Mouse (Mus musculus) CH12.LX (cell line): ENCODE measurements around the gene Camta1. TPM values are rescaled to one million over a fixed set of nuclear protein-coding genes. Genes with fewer than 3 reads are reported as not detected.

Source experiments
- DNase-seq: peaks from one replicate; pipeline ENCODE4 v3.0.0-alpha.2; 2013; ENCODE audit errors: extremely low read depth
- H3K27ac ChIP-seq: 2 replicates; pipeline ENCODE4 v1.5.1; 2012; ENCODE audit warnings: low read depth, mild to moderate bottlenecking, control low read depth, moderate library complexity; ENCODE audit not compliant: insufficient read depth
- H3K27me3 ChIP-seq: replicated peaks from 2 replicates; pipeline ENCODE3; 2012; ENCODE audit warnings: inconsistent platforms
- H3K36me3 ChIP-seq, 2 experiments: replicated peaks in 1 of 2; 2 replicates each; pipeline versions ENCODE3 to v1.6.1; 2012; ENCODE audit warnings: inconsistent platforms in 1 of 2, low read length in 1 of 2, mild to moderate bottlenecking in 1 of 2, mixed read lengths in 1 of 2, moderate library complexity in 1 of 2; ENCODE audit not compliant: control insufficient read depth in 1 of 2, insufficient read depth in 1 of 2
- H3K4me1 ChIP-seq, 2 experiments: 2 replicates each; pipeline ENCODE4 v1.6.1; 2012; ENCODE audit warnings: inconsistent platforms in 1 of 2, moderate library complexity in 1 of 2; ENCODE audit not compliant: insufficient read depth in 2 of 2, control insufficient read depth in 1 of 2
- H3K4me2 ChIP-seq: 2 replicates; pipeline ENCODE4 v1.6.1; 2012; ENCODE audit warnings: low read depth, mild to moderate bottlenecking, control low read depth; ENCODE audit not compliant: poor library complexity, insufficient read depth, severe bottlenecking
- H3K4me3 ChIP-seq, 3 experiments: fragments of 150-350 bp in 1 of 3; sonication (generic) in 1 of 3; replicated peaks in 1 of 3; 2 replicates each; pipeline versions ENCODE3 to v1.5.1; 2011 to 2012; ENCODE audit warnings: low read depth in 2 of 3, low read length in 2 of 3, mild to moderate bottlenecking in 2 of 3, moderate library complexity in 2 of 3, control low read depth in 1 of 3, improper control_type of control experiment in 1 of 3, inconsistent platforms in 1 of 3, mixed read lengths in 1 of 3; ENCODE audit not compliant: poor library complexity in 1 of 3
- H3K79me2 ChIP-seq: replicated peaks from 2 replicates; pipeline ENCODE4 v1.6.1; 2012; ENCODE audit warnings: mild to moderate bottlenecking, moderate library complexity; ENCODE audit not compliant: control insufficient read depth, poor library complexity, insufficient read depth, severe bottlenecking; ENCODE audit errors: extremely low read depth
- H3K9ac ChIP-seq: 2 replicates; pipeline ENCODE4 v1.6.1; 2012; ENCODE audit warnings: low read depth, mild to moderate bottlenecking, control low read depth, moderate library complexity; ENCODE audit not compliant: insufficient read depth
- H3K9me3 ChIP-seq: replicated peaks from 2 replicates; pipeline ENCODE3; 2012; ENCODE audit warnings: low read length, inconsistent platforms, mixed read lengths
- CHD2 ChIP-seq: IDR thresholded peaks from 2 replicates; pipeline ENCODE4 v1.6.1; 2011; ENCODE audit warnings: low read length, improper control_type of control experiment
- CTCF ChIP-seq, 2 experiments: IDR thresholded peaks in 1 of 2; conservative IDR thresholded peaks in 1 of 2; 2 replicates each; pipeline ENCODE4 v1.5.1; 2011 to 2012; ENCODE audit warnings: low read depth in 2 of 2, low read length in 2 of 2, improper control_type of control experiment in 1 of 2, inconsistent platforms in 1 of 2, mild to moderate bottlenecking in 1 of 2, moderate library complexity in 1 of 2
- E2F4 ChIP-seq: IDR thresholded peaks from 2 replicates; pipeline ENCODE4 v1.6.1; 2011; ENCODE audit warnings: low read depth, low read length, improper control_type of control experiment; ENCODE audit not compliant: insufficient replicate concordance
- ELF1 ChIP-seq: IDR thresholded peaks from 2 replicates; pipeline ENCODE4 v1.6.1; 2014; ENCODE audit warnings: low read depth, mild to moderate bottlenecking, inconsistent platforms, low read length, improper control_type of control experiment
- EP300 ChIP-seq: IDR thresholded peaks from 2 replicates; pipeline ENCODE4 v1.6.1; 2011; ENCODE audit warnings: low read length, improper control_type of control experiment
- ETS1 ChIP-seq: conservative IDR thresholded peaks from 2 replicates; pipeline ENCODE4 v1.6.1; 2012; ENCODE audit warnings: low read depth, mild to moderate bottlenecking, inconsistent platforms, low read length, improper control_type of control experiment, moderate library complexity
- GABPA ChIP-seq: IDR thresholded peaks from 2 replicates; pipeline ENCODE4 v1.6.1; 2012; ENCODE audit warnings: low read depth, low read length, improper control_type of control experiment, inconsistent platforms; ENCODE audit not compliant: insufficient replicate concordance
- HCFC1 ChIP-seq: IDR thresholded peaks from 2 replicates; pipeline ENCODE4 v1.6.1; 2012; ENCODE audit warnings: low read depth, mild to moderate bottlenecking, inconsistent platforms, low read length, improper control_type of control experiment
- IRF4 ChIP-seq: IDR thresholded peaks from 2 replicates; pipeline ENCODE4 v1.6.1; 2014; ENCODE audit warnings: low read depth, mild to moderate bottlenecking, inconsistent platforms, low read length, improper control_type of control experiment
- JUN ChIP-seq: IDR thresholded peaks from 2 replicates; pipeline ENCODE4 v1.6.1; 2011; ENCODE audit warnings: low read depth, mild to moderate bottlenecking, low read length, improper control_type of control experiment, moderate library complexity; ENCODE audit not compliant: insufficient read depth
- KAT2A ChIP-seq: IDR thresholded peaks from 2 replicates; pipeline ENCODE4 v1.6.1; 2012; ENCODE audit warnings: low read length, improper control_type of control experiment, inconsistent platforms; ENCODE audit not compliant: insufficient replicate concordance
- MAFK ChIP-seq: IDR thresholded peaks from 2 replicates; pipeline ENCODE4 v1.6.1; 2011; ENCODE audit warnings: low read length, improper control_type of control experiment; ENCODE audit not compliant: insufficient replicate concordance
- MEF2A ChIP-seq: IDR thresholded peaks from 2 replicates; pipeline ENCODE4 v1.6.1; 2014; ENCODE audit warnings: low read depth, mild to moderate bottlenecking, inconsistent platforms, low read length, improper control_type of control experiment, borderline replicate concordance
- MXI1 ChIP-seq: IDR thresholded peaks from 2 replicates; pipeline ENCODE4 v1.6.1; 2011; ENCODE audit warnings: mild to moderate bottlenecking, low read depth, low read length, improper control_type of control experiment
- MYC ChIP-seq: IDR thresholded peaks from 2 replicates; pipeline ENCODE4 v1.6.1; 2011; ENCODE audit warnings: low read depth, mild to moderate bottlenecking, improper control_type of control experiment, low read length
- NELFE ChIP-seq: IDR thresholded peaks from 2 replicates; pipeline ENCODE4 v1.6.1; 2011; ENCODE audit warnings: low read depth, low read length, improper control_type of control experiment
- NRF1 ChIP-seq: IDR thresholded peaks from 2 replicates; pipeline ENCODE4 v1.6.1; 2014; ENCODE audit warnings: low read depth, mild to moderate bottlenecking, inconsistent platforms, low read length, improper control_type of control experiment, moderate library complexity
- POLR2A ChIP-seq: IDR thresholded peaks from 2 replicates; pipeline ENCODE4 v1.6.1; 2011; ENCODE audit warnings: low read depth, mild to moderate bottlenecking, improper control_type of control experiment, low read length
- POLR2AphosphoS2 ChIP-seq: IDR thresholded peaks from 2 replicates; pipeline ENCODE4 v1.6.1; 2011; ENCODE audit warnings: low read depth, low read length, improper control_type of control experiment
- RAD21 ChIP-seq: IDR thresholded peaks from 2 replicates; pipeline ENCODE4 v1.6.1; 2011; ENCODE audit warnings: low read depth, mild to moderate bottlenecking, low read length, improper control_type of control experiment, moderate library complexity
- RCOR1 ChIP-seq: conservative IDR thresholded peaks from 2 replicates; pipeline ENCODE4 v1.6.1; 2012; ENCODE audit warnings: low read depth, mild to moderate bottlenecking, inconsistent platforms, low read length, improper control_type of control experiment
- SIN3A ChIP-seq: IDR thresholded peaks from 2 replicates; pipeline ENCODE4 v1.6.1; 2012; ENCODE audit warnings: low read length, improper control_type of control experiment, inconsistent platforms
- TCF12 ChIP-seq: IDR thresholded peaks from 2 replicates; pipeline ENCODE4 v1.6.1; 2014; ENCODE audit warnings: low read depth, mild to moderate bottlenecking, inconsistent platforms, low read length, improper control_type of control experiment
- UBTF ChIP-seq: IDR thresholded peaks from 2 replicates; pipeline ENCODE4 v1.6.1; 2012; ENCODE audit warnings: low read depth, mild to moderate bottlenecking, inconsistent platforms, low read length, improper control_type of control experiment, moderate library complexity
- USF2 ChIP-seq: conservative IDR thresholded peaks from 2 replicates; pipeline ENCODE4 v1.6.1; 2011; ENCODE audit warnings: low read depth, low read length, improper control_type of control experiment
- ZKSCAN1 ChIP-seq: IDR thresholded peaks from 2 replicates; pipeline ENCODE4 v1.6.1; 2012; ENCODE audit warnings: low read depth, inconsistent platforms, low read length, improper control_type of control experiment, borderline replicate concordance
- ZMIZ1 ChIP-seq: IDR thresholded peaks from 2 replicates; pipeline ENCODE4 v1.6.1; 2012; ENCODE audit warnings: low read depth, mild to moderate bottlenecking, inconsistent platforms, low read length, improper control_type of control experiment
- dilution Hi-C: fragments of 300-500 bp; cut with MboI; formaldehyde crosslinking; loops from 2 replicates; pipeline ENCODE4 v1.14.3; 2020; ENCODE audit warnings: low sequenced_read_pairs; ENCODE audit not compliant: extremely low pct_unique_long_range_greater_than_20kb, extremely low pct_ligation_motif_present
- in situ Hi-C: fragments of 300-500 bp; cut with MboI; formaldehyde crosslinking; loops from 3 replicates; pipeline ENCODE4 v1.14.3; 2019; ENCODE audit warnings: low sequenced_read_pairs, low pct_ligation_motif_present, low pct_unique_long_range_greater_than_20kb, mixed read lengths
- polyA plus RNA-seq: library from polyadenylated mRNA; unstranded; fragments of >175 nt; gene quantifications from 2 replicates; pipeline ENCODE4 v1.2.1, GENCODE M21; 2012; ENCODE audit warnings: low read depth; ENCODE audit not compliant: insufficient read length
- total RNA-seq, 2 experiments: library from RNA; depleted of rRNA; stranded (reverse); fragments of 300-350 nt in 1 of 2; fragments of >200 nt in 1 of 2; gene quantifications; 2 replicates each; pipeline ENCODE4 v1.2.3; 2012 to 2014

Gene Camta1
- total and polyA plus RNA-seq, 3 experiments, result 9.9 to 32.5 (median 15.3) TPM

- H3K36me3 ChIP-seq, result peaks cover 0 to 3% of the 10 kb centered on the region in 2 experiments
- TF ChIP-seq ELF1 (peak; percentile 89; the same call in 1 of the 2 replicates), EP300 (no peak), ETS1 (peak; percentile 20; the same call in 1 of the 2 replicates), E2F4 (0 out of 2 replicates have a peak, but pooled peaks have one; percentile 76), MYC (no peak), CTCF (conservative IDR thresholded peaks at IDR 0.05 in 1 of 2, IDR thresholded peaks at IDR 0.05 in 1 of 2; ENCODE audit: low read depth in 2 of 2, low read length in 2 of 2) (peak in 1 of 2 experiments; percentile 59; a peak in 2 of 4 replicates), SIN3A (peak; percentile 69; the same call in 1 of the 2 replicates), NRF1 (peak; percentile 98), MEF2A (peak; percentile 63; the same call in 1 of the 2 replicates), KAT2A (peak; percentile 88; the same call in 1 of the 2 replicates), POLR2A (peak; percentile 90), RCOR1 (no peak), UBTF (peak; percentile 73; the same call in 1 of the 2 replicates), RAD21 (no peak), CHD2 (peak; percentile 69; the same call in 1 of the 2 replicates), ZMIZ1 (peak; percentile 29; the same call in 1 of the 2 replicates), MXI1 (peak; percentile 52; the same call in 1 of the 2 replicates), GABPA (peak; percentile 27; the same call in 1 of the 2 replicates), TCF12 (peak; percentile 88), MAFK (no peak), HCFC1 (peak; percentile 92), JUN (no peak), USF2 (no peak), IRF4 (peak; percentile 66), POLR2AphosphoS2 (peak; percentile 59), ZKSCAN1 (no peak), NELFE (peak; percentile 81)
- H3K27ac ChIP-seq, result peak within 1 kb of the TSS; percentile 79
- peak; percentile 98 for DNase-seq
- peak within 1 kb of the TSS; percentile 91 for H3K4me2 ChIP-seq
- peaks cover 2% of the 10 kb centered on the region for H3K27me3 ChIP-seq
- H3K4me3 ChIP-seq, result peak within 1 kb of the TSS; percentile 63 to 92 (median 68)
- in situ Hi-C loops, result no loop called here
- no peaks in the 10 kb centered on the region for H3K9me3 ChIP-seq
- H3K79me2 ChIP-seq, result peaks cover 3% of the 10 kb centered on the region; the same call in 1 of the 2 replicates
- H3K4me1 ChIP-seq, result peaks cover 8 to 25% of the 10 kb centered on the region in 2 experiments; a peak in 3 of 4 replicates
- peak within 1 kb of the TSS; percentile 79 for H3K9ac ChIP-seq
- dilution Hi-C loops, result no loop called here
These were observed 947.4 kb downstream of the Camta1 start, which contains the start of the genes Park7 and Tnfrsf9 for GRCm38 (mm10) chr4:150914290-150914733. Park7 (minus strand) TSS chr4:150914437. Tnfrsf9 (plus strand) TSS chr4:150914562.
